Mouse (Mus musculus) mouse embryonic stem cell (cell line): Measurements from ENCODE around the gene Kdm5a.

Source experiments
- in situ Hi-C, 2 experiments: fragments of 300-500 bp; cut with MboI; formaldehyde crosslinking; loops; 1 replicate in 1 of 2; 3 replicates in 1 of 2; pipeline ENCODE4 v1.14.3; 2019 to 2020; ENCODE audit warnings: low sequenced_read_pairs in 2 of 2, low pct_unique_long_range_greater_than_20kb in 1 of 2, mixed read lengths in 1 of 2; ENCODE audit not compliant: unreplicated experiment in 1 of 2

The Kdm5a gene

GRCm38 (mm10) chr6:120465393-120465792, 101.5 kb downstream of the Kdm5a start:
- in situ Hi-C loops = no loop called here

DNA sequence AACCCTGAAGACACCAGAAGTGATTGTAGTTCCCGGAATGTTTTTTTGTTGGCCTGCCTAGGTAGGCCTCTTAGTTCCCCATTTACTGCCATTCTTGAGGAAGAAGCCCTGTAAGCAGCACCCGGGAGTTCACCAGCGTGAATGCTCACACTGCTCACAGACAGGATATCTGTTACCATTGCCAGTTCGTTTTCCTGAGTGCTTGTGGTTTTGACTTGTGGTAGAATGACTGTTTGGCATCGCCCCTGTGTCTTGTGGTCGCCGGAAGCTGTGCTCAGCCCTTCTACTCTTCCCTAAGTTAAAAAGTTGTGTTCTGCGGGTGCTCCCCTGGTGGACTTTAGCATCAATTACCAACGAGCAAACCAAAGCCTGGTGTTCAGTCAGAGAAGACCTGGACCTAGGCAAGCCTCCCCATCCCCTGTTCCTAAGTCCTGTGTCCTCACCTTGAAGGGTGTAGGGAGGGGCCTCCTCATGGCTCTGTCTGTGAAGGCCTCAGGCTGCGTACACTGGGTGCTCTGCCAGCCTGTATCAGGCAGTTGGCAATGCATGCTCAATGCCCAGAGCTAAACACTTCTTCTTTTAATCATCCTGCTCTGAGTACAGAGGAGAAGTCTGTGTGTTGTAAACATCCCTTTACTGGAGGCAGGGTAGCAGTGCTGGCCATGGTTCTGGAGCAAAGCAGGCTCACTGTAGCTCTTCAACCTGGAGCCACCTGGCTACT, 102.8 kb downstream of the Kdm5a start:
- in situ Hi-C loops = no loop called here

DNA sequence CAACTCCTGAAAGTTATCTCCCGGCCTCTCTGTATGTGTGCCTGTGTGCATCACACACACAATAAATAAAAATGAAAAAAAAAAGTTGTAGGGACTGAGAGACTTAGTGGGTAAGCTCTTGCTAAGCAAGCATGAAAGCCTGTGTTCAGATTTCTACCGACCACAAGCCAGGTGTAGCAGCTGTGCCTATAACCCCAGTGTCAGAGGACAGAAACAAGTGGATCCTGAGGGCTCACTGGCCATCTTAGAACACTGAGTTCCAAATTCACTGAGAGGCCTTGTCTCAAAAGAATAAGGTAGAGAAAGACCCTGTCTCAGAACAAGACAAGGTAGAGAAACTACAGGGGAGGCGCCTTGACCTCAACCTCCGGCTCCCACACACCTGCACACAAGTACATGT, 104.3 kb downstream of the Kdm5a start:
- in situ Hi-C loops = no loop called here

DNA sequence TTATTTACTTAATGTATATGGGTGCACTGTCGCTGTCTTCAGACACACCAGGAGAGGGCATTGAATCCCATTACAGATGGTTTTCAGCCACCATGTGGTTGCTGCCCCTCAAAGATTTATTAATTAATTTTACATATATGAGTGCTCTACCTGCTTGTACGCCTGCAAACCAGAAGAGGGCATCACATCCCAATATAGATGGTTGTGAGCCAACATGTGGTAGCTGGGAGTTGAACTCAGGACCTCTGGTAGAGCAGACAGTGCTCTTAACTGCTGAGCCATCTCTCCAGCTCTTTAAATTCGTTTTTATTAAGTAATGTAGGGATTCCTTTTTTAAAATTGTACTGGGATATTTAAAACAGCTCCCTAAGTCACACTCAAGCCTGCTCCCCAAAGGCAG, 105.3 kb downstream of the Kdm5a start:
- in situ Hi-C loops = no loop called here

- in situ Hi-C loops = no loop called here
Measured at GRCm38 (mm10) chr6:120469770-120470169, 105.8 kb downstream of the Kdm5a start.

- in situ Hi-C loops = no loop called here
Measured at GRCm38 (mm10) chr6:120470666-120471065, 106.7 kb downstream of the Kdm5a start.

- in situ Hi-C loops = no loop called here
Measured at GRCm38 (mm10) chr6:120471991-120472441, 108.1 kb downstream of the Kdm5a start.

- in situ Hi-C loops = no loop called here
Measured at GRCm38 (mm10) chr6:120472455-120473140, 108.7 kb downstream of the Kdm5a start.

DNA sequence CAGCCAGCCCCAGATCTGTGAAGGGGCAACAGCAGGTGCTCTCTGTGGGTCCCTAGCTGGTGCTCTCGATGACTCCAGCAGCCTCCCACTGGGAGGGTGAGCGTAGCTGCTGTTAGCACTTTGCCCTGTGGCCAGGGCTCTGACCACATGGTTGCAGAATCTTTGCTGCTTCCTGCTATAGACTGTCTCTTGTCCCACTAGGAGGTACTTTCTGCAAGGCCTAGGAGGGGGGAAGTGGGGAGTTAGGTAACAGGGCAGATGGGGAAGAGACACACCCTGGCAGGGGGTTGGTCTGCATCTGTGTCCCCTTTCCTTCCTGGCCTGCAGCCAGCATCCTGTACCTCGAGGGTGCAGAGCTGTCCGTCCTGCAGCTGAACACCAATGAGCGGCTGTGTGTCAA, 109.5 kb downstream of the Kdm5a start:
- in situ Hi-C loops = no loop called here

DNA sequence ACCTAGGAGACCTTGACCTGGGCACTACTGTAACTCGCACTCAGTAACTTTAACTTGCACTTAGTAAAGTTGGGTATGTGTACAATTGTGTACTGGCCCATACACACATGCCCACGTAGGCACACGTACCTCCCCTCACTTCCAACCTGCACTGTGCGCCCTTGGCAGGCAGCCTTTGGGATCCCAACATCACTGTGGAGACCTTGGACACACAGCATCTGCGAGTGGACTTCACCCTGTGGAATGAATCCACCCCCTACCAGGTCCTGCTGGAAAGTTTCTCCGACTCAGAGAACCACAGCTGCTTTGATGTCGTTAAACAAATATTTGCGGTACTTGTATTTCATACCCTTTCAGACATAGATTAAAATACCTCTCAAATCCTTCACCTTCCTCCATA, 111.4 kb downstream of the Kdm5a start:
- in situ Hi-C loops = no loop called here

- in situ Hi-C loops = no loop called here
Measured at GRCm38 (mm10) chr6:120479302-120479701, 115.4 kb downstream of the Kdm5a start.

GRCm38 (mm10) chr6:120480361-120480760, 116.4 kb downstream of the Kdm5a start:
- in situ Hi-C loops = no loop called here

DNA sequence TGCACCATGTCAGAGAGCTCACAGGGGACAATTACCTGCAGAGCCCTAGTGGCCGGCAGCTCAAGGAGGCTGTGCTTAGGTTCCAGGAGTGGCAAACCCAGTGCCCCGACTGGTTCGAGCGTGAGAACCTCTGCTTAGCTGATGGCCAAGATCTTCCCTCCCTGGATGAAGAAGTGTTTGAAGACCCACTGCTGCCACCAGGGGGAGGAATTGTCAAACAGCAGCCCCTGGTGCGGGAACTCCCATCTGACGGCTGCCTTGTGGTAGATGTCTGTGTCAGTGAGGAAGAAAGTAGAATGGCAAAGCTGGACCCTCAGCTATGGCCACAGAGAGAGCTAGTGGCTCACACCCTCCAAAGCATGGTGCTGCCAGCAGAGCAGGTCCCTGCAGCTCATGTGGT, 117.6 kb downstream of the Kdm5a start:
- in situ Hi-C loops = no loop called here

- in situ Hi-C loops = no loop called here
Measured at GRCm38 (mm10) chr6:120482021-120482420, 118.1 kb downstream of the Kdm5a start.

DNA sequence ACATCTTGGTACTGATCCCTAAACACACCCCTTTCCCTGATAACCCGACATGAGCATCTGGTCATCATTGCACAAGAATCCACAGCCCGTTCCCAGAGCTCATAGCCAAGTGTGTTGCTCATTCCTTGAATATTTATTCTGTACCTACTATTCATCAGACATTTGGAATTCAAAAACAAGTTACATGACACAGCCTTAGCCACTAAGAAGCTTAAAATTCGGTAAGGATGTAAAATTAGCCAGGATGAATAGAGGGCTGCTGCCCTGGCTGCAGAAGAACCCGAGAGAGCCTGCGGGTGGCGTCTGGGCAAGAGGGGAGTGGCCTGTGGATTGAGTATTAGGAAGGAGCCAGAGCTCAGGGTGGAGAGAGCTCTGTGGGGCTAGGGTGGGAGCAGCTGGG, 118.8 kb downstream of the Kdm5a start:
- in situ Hi-C loops = no loop called here

- in situ Hi-C loops = no loop called here
Measured at GRCm38 (mm10) chr6:120483211-120483626, 119.3 kb downstream of the Kdm5a start.

DNA sequence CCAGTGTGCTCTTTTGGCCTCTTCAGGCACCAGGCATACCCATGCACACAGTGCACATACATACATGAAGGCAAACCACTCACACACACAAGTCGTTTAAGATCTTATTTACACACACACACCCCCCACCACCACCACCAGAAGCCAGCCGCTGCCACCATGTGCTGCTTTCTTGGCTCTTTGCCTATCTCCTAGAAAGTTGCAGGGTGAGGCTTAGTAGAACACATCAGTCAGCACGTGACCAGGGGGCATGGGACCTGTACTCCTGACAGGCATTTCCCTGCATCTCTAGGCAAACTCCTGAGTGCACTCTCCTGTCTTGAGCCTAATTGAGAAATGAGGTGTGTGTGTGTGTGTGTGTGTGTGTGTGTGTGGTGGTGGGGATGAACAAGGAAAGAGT, 121.1 kb downstream of the Kdm5a start:
- in situ Hi-C loops = no loop called here

DNA sequence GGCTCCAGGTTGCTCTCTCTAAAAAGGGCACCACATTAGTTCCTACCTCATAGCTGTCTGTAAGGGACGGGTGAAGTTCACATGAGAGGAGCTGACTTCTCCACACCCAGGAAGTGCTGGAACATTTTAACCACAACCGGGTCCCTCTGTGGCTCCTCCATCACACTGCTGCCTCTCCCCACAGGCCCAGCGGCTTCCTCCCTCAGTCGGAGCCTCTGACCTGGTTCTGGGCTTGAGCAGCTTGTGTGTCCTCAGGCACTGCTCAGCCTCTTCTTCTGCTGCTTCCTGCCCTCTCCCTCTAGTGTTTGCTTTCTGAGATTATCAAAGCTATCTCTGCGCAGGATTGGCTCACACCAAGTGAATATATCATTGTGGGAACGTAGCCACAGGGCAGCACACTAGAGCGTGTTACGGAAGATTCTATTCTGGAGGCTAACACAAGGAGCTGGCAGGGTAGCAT, 122.2 kb downstream of the Kdm5a start:
- in situ Hi-C loops = no loop called here

GRCm38 (mm10) chr6:120488647-120489046, 124.7 kb downstream of the Kdm5a start:
- in situ Hi-C loops = no loop called here

GRCm38 (mm10) chr6:120489461-120489860, 125.5 kb downstream of the Kdm5a start:
- in situ Hi-C loops = no loop called here
